Mouse (Mus musculus) erythroblast, embryonic 14.5 days (primary cell): ENCODE results near the gene Nol3. TPM values are rescaled to one million over a fixed set of nuclear protein-coding genes. Genes with fewer than 3 reads are reported as not detected.

ENCODE experiments used
- H3K27me3 ChIP-seq: 2 replicates; pipeline ENCODE4 v1.6.1; 2012; ENCODE audit warnings: inconsistent platforms; ENCODE audit not compliant: control insufficient read depth
- H3K36me3 ChIP-seq: 2 replicates; pipeline ENCODE4 v1.6.1; 2012; ENCODE audit warnings: mild to moderate bottlenecking, inconsistent platforms; ENCODE audit not compliant: control insufficient read depth
- H3K4me1 ChIP-seq: 2 replicates; pipeline ENCODE4 v1.6.1; 2012; ENCODE audit warnings: inconsistent platforms; ENCODE audit not compliant: control insufficient read depth
- H3K4me3 ChIP-seq: replicated peaks from 2 replicates; pipeline ENCODE3; 2012; ENCODE audit warnings: moderate library complexity, mild to moderate bottlenecking, inconsistent platforms
- H3K9me3 ChIP-seq: 2 replicates; pipeline ENCODE4 v1.6.1; 2012; ENCODE audit warnings: low read length, inconsistent platforms, mixed read lengths; ENCODE audit not compliant: control insufficient read depth
- GATA1 ChIP-seq: IDR thresholded peaks from 2 replicates; pipeline ENCODE4 v1.6.1; 2012; ENCODE audit warnings: low read length, inconsistent platforms, mixed read lengths
- TAL1 ChIP-seq: IDR thresholded peaks from 3 replicates; pipeline ENCODE4 v1.6.1; 2012; ENCODE audit warnings: low read length, inconsistent platforms, mixed read lengths
- polyA plus RNA-seq: library from polyadenylated mRNA; stranded (reverse); fragments of >175 nt; gene quantifications from 2 replicates; pipeline ENCODE4 v1.2.3, GENCODE M21; 2012

Gene Nol3
- polyA plus RNA-seq, 1 experiment, result not detected

DNA sequence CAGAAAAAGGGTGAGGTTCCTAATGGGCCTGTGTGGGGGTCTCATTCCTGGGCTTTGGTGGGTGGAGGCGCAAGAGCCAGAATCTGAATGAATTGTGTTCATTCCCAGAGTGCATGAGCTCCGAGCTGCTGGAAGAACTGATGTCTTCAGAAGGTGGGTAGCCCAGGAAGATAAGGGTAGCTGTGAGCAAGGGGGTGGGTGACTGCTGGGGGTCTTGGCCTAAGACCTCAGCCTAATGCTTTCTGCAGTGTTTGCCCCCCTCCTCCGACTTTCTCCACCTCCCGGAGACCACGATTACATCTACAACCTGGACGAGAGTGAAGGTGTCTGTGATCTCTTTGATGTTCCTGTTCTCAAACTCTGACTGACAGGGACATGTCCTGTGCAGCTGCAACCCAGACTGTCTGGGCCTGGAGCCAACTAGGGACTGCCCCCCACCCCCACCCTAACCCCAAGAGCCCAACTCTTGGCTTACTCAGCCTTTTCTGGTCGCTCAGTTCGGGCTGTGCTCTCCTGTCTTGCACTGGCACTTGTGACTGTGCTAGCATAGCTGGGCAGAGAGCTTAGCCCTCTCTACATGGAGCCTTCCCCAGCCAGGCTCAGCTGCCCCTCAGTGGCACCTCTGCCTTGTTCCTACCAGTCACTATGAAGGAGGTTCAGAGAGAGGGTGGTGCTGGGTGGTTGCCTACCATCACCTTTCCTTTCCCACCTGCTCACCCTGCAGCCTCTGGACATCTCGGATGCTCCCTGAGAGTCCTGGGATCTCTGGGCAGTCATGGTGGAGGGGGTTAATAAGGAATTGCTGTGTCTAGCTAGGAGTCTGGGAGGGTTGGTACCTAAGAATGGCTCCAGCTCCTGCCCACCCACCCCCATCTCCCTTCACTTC is 28.6 kb downstream of the Nol3 start:
- no peak for TF ChIP-seq TAL1
- TF ChIP-seq GATA1, result no peak
- no peaks in the 10 kb centered on the region for H3K27me3 ChIP-seq
- peaks cover 80% of the 10 kb centered on the region for H3K4me1 ChIP-seq
- H3K9me3 ChIP-seq, result no peaks in the 10 kb centered on the region
- peak overlapping the region; percentile 27 for H3K4me3 ChIP-seq
- H3K36me3 ChIP-seq, result peaks cover 100% of the 10 kb centered on the region

DNA sequence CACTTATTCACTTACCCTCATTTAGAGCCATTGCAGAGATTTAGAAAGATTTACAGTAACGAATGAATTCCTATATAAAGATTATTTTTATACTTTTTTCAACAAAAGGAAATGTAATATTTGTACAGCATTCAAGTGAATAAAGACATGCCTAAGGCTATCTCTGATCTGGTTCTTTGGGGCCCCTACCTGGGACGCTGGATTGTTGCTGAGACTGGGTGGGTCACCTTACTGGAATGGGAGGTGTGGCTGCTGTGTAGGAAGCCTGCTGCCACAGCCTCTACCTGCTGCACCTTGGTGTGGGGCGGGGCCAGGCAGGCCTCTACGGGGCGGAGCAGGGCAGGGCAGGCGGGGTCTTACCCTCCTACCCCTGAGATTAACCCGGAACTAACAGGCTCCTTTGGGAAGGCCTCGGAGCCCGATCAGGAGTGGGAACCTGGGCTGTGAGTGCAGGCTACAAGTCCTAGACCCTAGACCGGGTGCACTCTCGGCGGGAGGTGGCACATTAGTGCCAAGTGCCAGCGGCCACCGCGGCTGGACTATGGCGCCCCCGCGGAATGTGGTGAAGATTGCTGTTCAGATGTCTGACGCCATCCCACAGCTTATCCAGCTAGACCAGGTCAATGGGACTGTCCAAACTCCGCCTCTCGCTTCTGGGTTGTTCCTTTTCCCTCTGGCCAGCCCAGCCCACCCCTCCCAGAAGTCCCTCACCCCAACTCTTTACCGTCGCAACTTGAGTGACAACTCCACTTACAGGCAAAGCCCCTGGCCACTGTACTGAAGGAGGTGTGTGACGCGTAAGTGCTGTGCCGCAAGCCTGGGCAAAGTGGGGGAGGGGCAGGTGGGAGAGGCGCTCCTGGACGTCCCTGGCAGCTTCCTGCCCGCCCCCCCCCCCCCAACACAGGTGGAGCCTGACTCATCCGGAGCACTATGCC is 29.5 kb downstream of the Nol3 start, which contains the start of gene Elmo3:
Elmo3 (plus strand) TSS at position 391 of the 935 bp plus-strand sequence.
- peak within 1 kb of the TSS; percentile 51 for H3K4me3 ChIP-seq
- peaks cover 100% of the 10 kb centered on the region for H3K36me3 ChIP-seq
- peaks cover 77% of the 10 kb centered on the region for H3K4me1 ChIP-seq
- no peaks in the 10 kb centered on the region for H3K27me3 ChIP-seq
- H3K9me3 ChIP-seq, result no peaks in the 10 kb centered on the region
- TF ChIP-seq GATA1 (no peak), TAL1 (no peak)

DNA sequence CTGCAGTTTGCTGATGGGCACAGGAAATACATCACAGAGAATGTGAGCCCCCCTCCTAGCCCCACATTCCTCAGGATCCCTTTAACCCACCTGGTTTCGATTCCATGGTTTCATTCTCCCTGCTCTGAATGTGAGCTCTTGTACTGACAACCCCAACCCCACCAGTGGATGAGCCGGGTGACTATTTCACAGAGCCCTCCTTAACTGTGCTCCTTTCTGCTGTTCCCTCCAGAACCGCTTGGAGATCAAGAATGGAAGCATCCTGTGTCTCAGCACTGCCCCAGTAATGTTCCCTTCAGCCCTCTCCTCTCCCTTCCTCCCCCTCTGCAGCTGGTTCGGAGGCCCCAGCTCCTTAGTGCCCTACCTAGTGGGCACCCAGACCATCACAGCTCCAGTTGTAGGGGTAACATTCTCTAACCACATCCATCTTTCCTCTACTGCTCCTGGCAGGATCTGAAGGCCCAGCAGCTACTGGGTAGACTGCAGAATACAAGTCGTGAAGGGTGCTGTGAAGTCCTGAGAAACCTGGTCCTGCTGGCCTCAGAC is 30.3 kb downstream of the Nol3 start:
- Histone ChIP-seq H3K4me3 (no peak overlapping the region), H3K9me3 (peaks cover 1% of the 10 kb centered on the region), H3K36me3 (peaks cover 100% of the 10 kb centered on the region), H3K4me1 (peaks cover 73% of the 10 kb centered on the region), H3K27me3 (no peaks in the 10 kb centered on the region)
- TF ChIP-seq TAL1, result no peak
- TF ChIP-seq GATA1, result no peak

DNA sequence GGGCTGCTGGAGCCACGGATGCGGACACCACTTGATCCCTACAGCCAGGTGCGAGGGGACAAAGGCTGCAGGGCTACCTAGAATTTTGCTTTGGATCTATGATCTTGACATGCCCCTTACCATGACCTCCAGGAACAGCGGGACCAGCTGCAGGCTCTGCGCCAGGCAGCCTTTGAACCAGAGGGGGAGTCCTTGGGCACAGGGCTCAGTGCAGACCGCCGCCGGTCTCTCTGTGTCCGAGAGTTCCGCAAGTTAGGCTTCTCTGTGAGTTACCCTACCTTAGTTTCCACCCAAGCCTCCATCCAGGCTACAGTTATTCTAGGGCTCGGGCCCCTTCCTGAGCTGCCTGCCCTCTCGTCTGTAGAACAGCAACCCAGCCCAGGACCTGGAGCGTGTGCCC is 31.7 kb downstream of the Nol3 start:
- Histone ChIP-seq H3K9me3 (peaks cover 3% of the 10 kb centered on the region), H3K27me3 (no peaks in the 10 kb centered on the region), H3K36me3 (peaks cover 100% of the 10 kb centered on the region), H3K4me1 (peaks cover 75% of the 10 kb centered on the region), H3K4me3 (no peak overlapping the region)
- TF ChIP-seq GATA1 (no peak), TAL1 (no peak)

DNA sequence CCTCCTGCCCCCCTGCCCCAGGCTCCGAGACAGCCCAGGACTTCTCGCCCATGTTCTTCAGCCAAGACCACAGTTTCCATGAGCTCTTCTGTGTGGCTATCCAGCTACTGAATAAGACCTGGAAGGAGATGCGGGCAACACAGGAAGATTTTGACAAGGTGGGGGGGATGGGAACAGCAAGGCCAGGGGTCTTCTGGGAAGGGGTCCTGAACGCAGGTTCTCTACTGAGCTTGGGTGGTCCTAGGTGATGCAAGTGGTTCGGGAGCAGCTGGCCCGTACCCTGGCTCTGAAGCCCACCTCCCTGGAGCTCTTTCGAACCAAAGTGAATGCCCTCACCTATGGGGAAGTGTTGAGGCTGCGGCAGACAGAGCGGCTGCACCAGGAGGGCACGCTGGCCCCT is 32.5 kb downstream of the Nol3 start:
- H3K4me3 ChIP-seq, result no peak overlapping the region
- peaks cover 75% of the 10 kb centered on the region for H3K4me1 ChIP-seq
- no peaks in the 10 kb centered on the region for H3K27me3 ChIP-seq
- TF ChIP-seq TAL1 (no peak), GATA1 (no peak)
- H3K9me3 ChIP-seq, result peaks cover 3% of the 10 kb centered on the region
- H3K36me3 ChIP-seq, result peaks cover 100% of the 10 kb centered on the region

DNA sequence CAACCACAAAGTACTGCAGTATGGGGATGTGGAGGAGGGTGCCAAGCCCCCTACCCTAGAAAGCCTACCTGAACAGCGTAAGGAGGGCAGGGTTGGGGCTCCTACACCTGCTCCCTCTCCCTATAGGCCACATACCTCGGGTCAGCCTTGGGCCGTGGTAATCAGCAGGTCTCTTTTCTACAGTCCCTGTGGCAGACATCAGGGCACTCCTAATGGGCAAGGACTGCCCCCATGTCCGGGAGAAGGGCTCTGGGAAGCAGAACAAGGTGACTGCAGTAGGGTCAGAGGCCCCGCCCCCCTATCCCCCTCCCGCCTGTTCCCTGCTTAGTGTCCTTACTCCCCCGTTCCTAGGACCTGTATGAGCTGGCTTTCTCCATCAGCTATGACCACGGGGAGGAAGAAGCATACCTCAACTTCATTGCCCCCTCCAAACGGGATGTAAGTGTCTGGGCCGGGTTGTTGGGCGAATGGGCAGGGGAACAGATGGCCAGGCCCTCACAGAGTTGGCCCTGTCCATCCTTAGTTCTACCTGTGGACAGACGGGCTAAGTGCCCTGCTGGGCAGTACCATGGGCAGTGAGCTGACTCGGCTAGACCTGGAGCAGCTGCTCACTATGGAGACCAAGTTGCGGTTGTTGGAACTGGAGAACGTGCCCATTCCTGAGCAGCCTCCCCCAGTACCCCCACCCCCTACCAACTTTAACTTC is 33.4 kb downstream of the Nol3 start:
- H3K4me3 ChIP-seq, result no peak overlapping the region
- H3K36me3 ChIP-seq, result peaks cover 100% of the 10 kb centered on the region
- no peaks in the 10 kb centered on the region for H3K27me3 ChIP-seq
- peaks cover 3% of the 10 kb centered on the region for H3K9me3 ChIP-seq
- no peak for TF ChIP-seq TAL1
- peaks cover 75% of the 10 kb centered on the region for H3K4me1 ChIP-seq

DNA sequence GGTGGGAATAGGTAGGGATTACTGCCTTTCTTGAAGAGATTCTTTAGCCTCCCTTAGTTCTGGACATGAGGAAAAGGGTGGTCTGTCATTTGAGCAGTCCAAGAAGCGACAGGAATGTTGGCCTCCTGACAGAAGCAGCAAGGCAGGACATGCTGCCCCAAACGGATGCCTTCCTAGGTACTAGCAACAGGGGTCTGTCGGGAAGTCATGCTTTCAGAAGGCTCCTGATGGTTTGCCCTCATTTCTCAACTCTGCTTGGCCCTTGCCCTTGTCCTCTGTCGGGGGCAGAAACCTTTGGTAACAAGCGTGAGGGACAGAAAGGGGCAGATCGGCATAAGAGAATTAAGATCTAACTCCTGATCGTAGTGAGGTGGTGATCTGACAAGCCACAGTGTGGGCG is 34.2 kb downstream of the Nol3 start:
- no peak for TF ChIP-seq GATA1
- no peak for TF ChIP-seq TAL1
- peaks cover 3% of the 10 kb centered on the region for H3K9me3 ChIP-seq
- no peaks in the 10 kb centered on the region for H3K27me3 ChIP-seq
- no peak overlapping the region for H3K4me3 ChIP-seq
- H3K4me1 ChIP-seq, result peaks cover 75% of the 10 kb centered on the region
- H3K36me3 ChIP-seq, result peaks cover 100% of the 10 kb centered on the region

DNA sequence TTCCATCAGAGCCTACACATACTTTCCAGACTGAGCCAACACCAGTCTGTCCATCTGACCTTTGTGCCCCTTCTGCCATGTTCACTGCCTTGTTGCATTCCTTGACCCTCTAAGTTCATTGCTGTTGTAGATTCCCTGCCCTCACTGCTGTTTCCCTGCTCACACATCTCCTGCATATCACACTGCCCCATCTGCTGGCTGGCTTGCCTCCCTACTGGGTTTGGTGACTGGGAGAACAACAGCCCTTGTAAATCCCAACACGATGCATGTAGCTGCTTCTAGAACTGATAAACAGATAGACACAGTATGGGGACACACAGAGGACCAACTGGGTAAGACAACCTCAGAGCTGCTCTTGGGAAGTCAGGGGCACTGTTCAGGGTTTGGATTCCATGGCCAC is 35.8 kb downstream of the Nol3 start:
- peaks cover 100% of the 10 kb centered on the region for H3K36me3 ChIP-seq
- H3K4me1 ChIP-seq, result peaks cover 71% of the 10 kb centered on the region
- H3K27me3 ChIP-seq, result no peaks in the 10 kb centered on the region
- H3K9me3 ChIP-seq, result peaks cover 3% of the 10 kb centered on the region
- TF ChIP-seq TAL1 (peak; percentile 47; the same call in 2 of the 3 replicates), GATA1 (peak; percentile 32; the same call in 1 of the 2 replicates)
- H3K4me3 ChIP-seq, result no peak overlapping the region
